Mouse (Mus musculus) MEL (cell line): ENCODE measurements at regions not wholly inside any gene's neighbourhood (a gene's known extent, or its start where the extent isn't known, plus 50 kb on each side); places are given as distances from the start of the nearest gene placed in this dataset.
"Not testable (repeated sequence)": the region's sequence is repeated elsewhere in the genome, so short reads cannot be mapped to it uniquely, and the experiment has no call there.

Source experiments
- DNase-seq: peaks from one replicate; pipeline ENCODE4 v3.0.0; 2011; ENCODE audit warnings: low read depth, low spot score
- H3K27ac ChIP-seq: 2 replicates; pipeline ENCODE4 v1.5.1; 2012; ENCODE audit warnings: low read depth, mild to moderate bottlenecking, control low read depth, low read length, moderate library complexity; ENCODE audit not compliant: control insufficient read depth
- H3K27me3 ChIP-seq, 2 experiments: fragments of 150-350 bp in 1 of 2; sonication (generic) in 1 of 2; 2 replicates each; pipeline ENCODE4 v1.6.1; 2012; ENCODE audit warnings: low read length in 2 of 2, mild to moderate bottlenecking in 2 of 2, improper control_type of control experiment in 1 of 2, moderate library complexity in 1 of 2; ENCODE audit not compliant: insufficient read depth in 2 of 2, control insufficient read depth in 1 of 2
- H3K36me3 ChIP-seq, 2 experiments: 2 replicates each; pipeline ENCODE4 v1.6.1; 2012 to 2014; ENCODE audit warnings: low read length in 2 of 2, improper control_type of control experiment in 1 of 2, inconsistent platforms in 1 of 2, mild to moderate bottlenecking in 1 of 2; ENCODE audit not compliant: insufficient read depth in 2 of 2, control insufficient read depth in 1 of 2
- H3K4me1 ChIP-seq, 2 experiments: fragments of 150-350 bp in 1 of 2; sonication (generic) in 1 of 2; 2 replicates each; pipeline ENCODE4 v1.6.1; 2012; ENCODE audit warnings: low read length in 2 of 2, improper control_type of control experiment in 1 of 2, mild to moderate bottlenecking in 1 of 2; ENCODE audit not compliant: insufficient read depth in 2 of 2, control insufficient read depth in 1 of 2
- H3K4me3 ChIP-seq, 2 experiments: fragments of 150-350 bp in 1 of 2; sonication (generic) in 1 of 2; 2 replicates each; pipeline ENCODE4 v1.5.1; 2012; ENCODE audit warnings: low read depth in 2 of 2, low read length in 2 of 2, mild to moderate bottlenecking in 2 of 2, moderate library complexity in 2 of 2, control low read depth in 1 of 2, improper control_type of control experiment in 1 of 2; ENCODE audit not compliant: control insufficient read depth in 1 of 2, insufficient read depth in 1 of 2
- H3K79me2 ChIP-seq: 2 replicates; pipeline ENCODE4 v1.6.1; 2012; ENCODE audit warnings: mild to moderate bottlenecking, low read length, moderate library complexity; ENCODE audit not compliant: control insufficient read depth, poor library complexity, insufficient read depth
- H3K9ac ChIP-seq: 2 replicates; pipeline ENCODE4 v1.6.1; 2012; ENCODE audit warnings: low read depth, mild to moderate bottlenecking, control low read depth, low read length, moderate library complexity; ENCODE audit not compliant: control insufficient read depth, poor library complexity, severe bottlenecking
- H3K9me3 ChIP-seq: fragments of 150-350 bp; sonication (generic); replicated peaks from 2 replicates; pipeline ENCODE4 v1.6.1; 2012; ENCODE audit warnings: mild to moderate bottlenecking, low read length, improper control_type of control experiment, moderate library complexity; ENCODE audit not compliant: insufficient read depth
- CTCF ChIP-seq, 3 experiments: IDR thresholded peaks in 2 of 3; conservative IDR thresholded peaks in 1 of 3; 2 replicates each; pipeline ENCODE4 v1.5.1; 2011 to 2012; ENCODE audit warnings: low read length in 3 of 3, low read depth in 2 of 3, mild to moderate bottlenecking in 2 of 3, improper control_type of control experiment in 1 of 3, inconsistent platforms in 1 of 3, mixed read lengths in 1 of 3, moderate library complexity in 1 of 3; ENCODE audit not compliant: control insufficient read depth in 1 of 3, insufficient read depth in 1 of 3, poor library complexity in 1 of 3, severe bottlenecking in 1 of 3
- E2F4 ChIP-seq: IDR thresholded peaks from 2 replicates; pipeline ENCODE4 v1.6.1; 2011; ENCODE audit warnings: low read depth, low read length, improper control_type of control experiment, borderline replicate concordance
- MXI1 ChIP-seq: IDR thresholded peaks from 2 replicates; pipeline ENCODE4 v1.6.1; 2011; ENCODE audit warnings: mild to moderate bottlenecking, low read depth, low read length, improper control_type of control experiment
- RAD21 ChIP-seq: IDR thresholded peaks from 2 replicates; pipeline ENCODE4 v1.6.1; 2011; ENCODE audit warnings: mild to moderate bottlenecking, low read depth, low read length, improper control_type of control experiment
- RCOR1 ChIP-seq: IDR thresholded peaks from 2 replicates; pipeline ENCODE4 v1.6.1; 2012; ENCODE audit warnings: low read depth, mild to moderate bottlenecking, inconsistent platforms, low read length, improper control_type of control experiment
- SMC3 ChIP-seq: IDR thresholded peaks from 2 replicates; pipeline ENCODE4 v1.6.1; 2011; ENCODE audit warnings: low read depth, low read length, improper control_type of control experiment
- TCF12 ChIP-seq: IDR thresholded peaks from 2 replicates; pipeline ENCODE4 v1.6.1; 2014; ENCODE audit warnings: low read depth, mild to moderate bottlenecking, inconsistent platforms, low read length, improper control_type of control experiment, moderate library complexity

DNA sequence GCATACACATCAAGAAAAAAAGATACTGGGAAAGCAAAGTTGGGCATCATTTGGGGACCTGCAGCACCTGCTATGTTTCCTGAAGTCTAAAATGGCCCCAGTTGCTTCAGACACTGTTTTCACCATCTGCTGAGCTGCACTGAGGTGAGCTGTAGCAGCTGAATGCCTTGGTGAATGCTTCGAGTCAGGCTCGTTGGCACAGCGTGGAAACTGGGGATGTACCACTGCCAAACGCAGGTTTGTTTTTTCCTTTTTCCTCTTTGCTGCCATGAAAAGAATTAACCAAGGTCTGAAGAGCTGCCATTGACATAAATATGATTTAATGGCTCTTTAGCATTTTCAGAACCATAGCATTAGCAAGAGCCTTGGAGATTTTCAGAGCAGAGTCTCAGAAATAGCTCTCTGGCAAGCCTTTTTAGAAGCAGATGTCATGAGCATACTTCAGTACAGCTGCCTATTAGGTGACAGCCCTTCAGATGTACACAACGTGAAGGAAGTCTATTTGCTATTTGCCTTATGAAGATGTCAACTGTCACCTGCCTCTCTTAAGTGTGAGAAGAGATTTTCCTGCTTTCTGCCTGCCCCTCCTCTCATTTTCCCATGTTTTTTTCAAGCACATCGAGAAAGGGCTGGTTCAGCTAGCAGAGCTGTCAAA, 155.4 kb downstream of the Dmrta1 start:
- no peak for DNase-seq
- H3K9ac ChIP-seq: no peak overlapping the region
- H3K27me3 ChIP-seq: no peaks in the 10 kb centered on the region
- H3K27ac ChIP-seq: no peak overlapping the region
- TF ChIP-seq E2F4: no peak
- TF ChIP-seq TCF12: no peak
- TF ChIP-seq RCOR1: no peak
- H3K9me3 ChIP-seq: no peaks in the 10 kb centered on the region
- H3K79me2 ChIP-seq: no peaks in the 10 kb centered on the region
- no peak overlapping the region for H3K4me3 ChIP-seq
- no peaks in the 10 kb centered on the region for H3K4me1 ChIP-seq
- H3K36me3 ChIP-seq: no peaks in the 10 kb centered on the region

DNA sequence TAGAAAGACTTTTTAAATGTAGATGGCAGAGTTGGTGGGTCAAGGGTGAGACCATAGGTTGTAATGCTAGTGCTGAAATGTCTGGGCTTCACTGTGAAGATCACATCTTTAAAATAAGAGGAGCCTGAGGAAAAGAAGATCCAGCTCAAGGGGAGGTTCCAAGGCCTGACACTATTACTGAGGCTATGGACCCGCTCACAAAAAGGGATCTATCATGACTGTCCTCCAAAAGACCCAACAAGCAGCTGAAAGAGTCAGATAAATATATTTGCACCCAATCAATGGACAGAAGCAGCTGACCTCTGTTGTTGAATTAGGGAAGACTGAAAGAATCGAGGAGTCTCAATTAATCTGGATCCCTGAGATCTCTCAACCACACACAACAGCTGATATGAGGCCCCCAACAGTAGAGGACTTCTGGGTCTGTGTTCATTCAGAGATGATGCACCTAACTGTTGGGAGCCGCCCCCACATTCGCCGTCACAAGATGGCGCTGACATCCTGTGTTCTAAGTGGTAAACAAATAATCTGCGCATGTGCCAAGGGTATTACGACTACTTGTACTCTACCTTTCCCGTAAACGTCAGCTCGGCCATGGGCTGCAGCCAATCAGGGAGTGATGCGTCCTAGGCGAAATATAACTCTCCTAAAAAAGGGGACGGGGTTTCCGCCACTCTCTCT, 196.3 kb downstream of the Dmrta1 start:
- not testable (repeated sequence) for H3K9ac ChIP-seq, H3K27me3 ChIP-seq, H3K79me2 ChIP-seq, H3K4me1 ChIP-seq, H3K9me3 ChIP-seq, H3K27ac ChIP-seq, H3K4me3 ChIP-seq, H3K36me3 ChIP-seq, DNase-seq

DNA sequence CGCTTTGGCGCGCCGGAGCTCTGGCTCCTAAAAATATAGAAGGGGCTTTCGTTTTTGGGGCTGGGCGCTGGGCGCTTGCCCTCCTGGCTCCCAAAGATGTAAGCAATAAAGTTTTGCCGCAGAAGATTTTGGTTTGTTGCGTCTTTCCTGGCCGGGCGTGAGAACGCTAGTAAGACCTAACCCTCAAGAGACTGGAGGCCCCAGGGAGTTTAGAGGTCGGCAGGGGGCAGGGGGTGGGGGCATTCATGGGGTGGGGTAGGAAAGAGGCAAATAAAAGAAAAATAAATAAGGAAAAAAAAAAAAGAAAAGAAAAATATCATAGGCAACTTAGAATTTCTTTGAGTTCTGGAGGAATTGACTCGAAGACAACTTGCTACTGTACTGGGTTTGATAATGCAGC, 196.9 kb downstream of the Dmrta1 start:
- H3K9me3 ChIP-seq, H3K4me1 ChIP-seq, DNase-seq, H3K79me2 ChIP-seq, H3K27me3 ChIP-seq, H3K4me3 ChIP-seq, H3K36me3 ChIP-seq, H3K9ac ChIP-seq, H3K27ac ChIP-seq: not testable (repeated sequence)

DNA sequence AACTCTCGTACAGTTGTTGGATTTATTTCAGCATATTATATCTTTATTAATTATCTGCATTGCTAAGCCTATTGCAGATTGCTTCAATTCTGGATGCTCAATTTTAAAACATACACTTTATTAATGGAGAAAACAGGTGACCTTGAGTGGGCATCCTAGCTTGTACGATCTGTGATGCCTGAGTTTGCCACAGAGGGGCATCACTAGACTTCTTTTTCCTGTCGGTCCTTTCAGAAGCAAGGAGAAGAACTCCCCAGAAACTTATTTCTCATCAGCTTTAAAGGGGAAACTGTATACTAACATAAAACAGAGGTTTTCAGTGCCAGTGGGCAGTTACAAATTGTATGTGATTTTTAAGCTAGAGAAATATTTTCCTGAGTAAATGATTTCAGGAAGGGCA, 201.8 kb downstream of the Dmrta1 start:
- no peaks in the 10 kb centered on the region for H3K4me1 ChIP-seq
- H3K27me3 ChIP-seq: no peaks in the 10 kb centered on the region
- H3K79me2 ChIP-seq: no peaks in the 10 kb centered on the region
- TF ChIP-seq SMC3 (peak; percentile 21; the same call in 1 of the 2 replicates), MXI1 (no peak), CTCF (IDR thresholded peaks at IDR 0.05 in 2 of 3, conservative IDR thresholded peaks at IDR 0.05 in 1 of 3; ENCODE audit: control insufficient read depth in 1 of 3, insufficient read depth in 1 of 3, low read depth in 2 of 3, low read length in 3 of 3, poor library complexity in 1 of 3, severe bottlenecking in 1 of 3) (peak in 1 of 3 experiments; percentile 14; a peak in 1 of 6 replicates), RAD21 (peak; percentile 30)
- H3K9me3 ChIP-seq: no peaks in the 10 kb centered on the region
- no peak overlapping the region for H3K27ac ChIP-seq
- H3K36me3 ChIP-seq: no peaks in the 10 kb centered on the region
- no peak overlapping the region for H3K9ac ChIP-seq
- no peak overlapping the region for H3K4me3 ChIP-seq
- no peak for DNase-seq
